Mouse (Mus musculus): ENCODE measurements around the gene Dgke. TPM values are rescaled to one million over a fixed set of nuclear protein-coding genes. Genes with fewer than 3 reads are reported as not detected.

Gene Dgke
- polyA plus RNA-seq, 1 experiment from 2014 or later, result 1.9 TPM

DNA sequence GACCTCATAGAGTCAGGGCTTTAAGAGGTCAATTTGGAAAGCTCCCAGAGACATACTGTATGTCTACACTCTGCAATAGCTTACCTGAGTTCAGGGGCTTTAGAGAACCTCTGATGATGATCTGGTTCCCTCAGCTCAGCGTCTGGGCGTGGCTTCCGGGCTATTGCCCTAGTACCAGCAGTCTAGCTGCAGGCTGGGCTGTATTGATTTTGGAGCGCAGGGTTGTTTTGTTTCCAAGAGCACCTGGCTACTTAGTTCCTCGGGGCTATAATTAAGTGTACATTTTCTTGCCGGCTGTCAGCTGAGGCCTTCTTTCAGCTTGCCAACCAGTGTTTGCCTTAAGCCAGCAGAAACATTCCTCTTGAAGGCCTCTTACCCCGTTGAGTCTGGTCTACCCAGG is 57.2 kb downstream of the Dgke start:
- H3K4me3 ChIP-seq (ENCODE audit: low read depth, low read length), result no peak overlapping the region
- WGBS, result 82% methylated on average over 7 of the region's 7 CpGs
- H3K4me1 ChIP-seq (replicated peaks; ENCODE audit: control insufficient read depth, insufficient read depth, low read length), result no peaks in the 10 kb centered on the region
- no peaks in the 10 kb centered on the region for H3K9me3 ChIP-seq (ENCODE audit: control insufficient read depth, low read length)
- H3K27me3 ChIP-seq (replicated peaks; ENCODE audit: control insufficient read depth, insufficient read depth, low read length), result no peaks in the 10 kb centered on the region
- no peak overlapping the region for H3K9ac ChIP-seq (ENCODE audit: low read depth, low read length)
- no peak overlapping the region for H3K27ac ChIP-seq (ENCODE audit: low read depth, low read length)
- ATAC-seq (replicated peaks; ENCODE audit: low FRiP score) (no peak), DNase-seq (ENCODE audit: low spot score) (no peak)
- no peak overlapping the region for H3K4me2 ChIP-seq
- peaks cover 44% of the 10 kb centered on the region for H3K36me3 ChIP-seq (ENCODE audit: control insufficient read depth, insufficient read depth, low read length)

DNA sequence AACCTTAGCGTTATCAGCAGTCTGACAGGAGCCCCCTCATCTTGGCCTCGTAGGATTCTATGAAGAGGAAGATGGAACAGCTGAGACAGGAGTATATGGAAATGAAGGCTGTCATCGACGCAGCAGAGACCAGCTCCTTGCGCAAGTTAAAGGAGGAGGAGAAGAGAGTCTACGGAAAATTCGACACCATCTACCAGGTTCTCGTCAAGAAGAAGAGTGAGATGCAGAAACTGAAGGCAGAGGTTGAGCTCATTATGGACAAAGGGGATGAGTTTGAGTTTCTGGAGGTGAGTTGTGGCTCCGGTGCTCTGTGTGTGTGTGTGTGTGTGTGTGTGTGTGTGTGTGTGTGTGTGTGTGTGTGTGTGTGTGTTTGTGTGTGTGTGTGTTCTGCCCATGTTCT is 57.6 kb downstream of the Dgke start:
- WGBS, result 81% methylated on average over 9 of the region's 9 CpGs
- Histone ChIP-seq H3K9me3 (ENCODE audit: control insufficient read depth, low read length) (no peaks in the 10 kb centered on the region), H3K36me3 (ENCODE audit: control insufficient read depth, insufficient read depth, low read length) (peaks cover 44% of the 10 kb centered on the region), H3K4me1 (replicated peaks; ENCODE audit: control insufficient read depth, insufficient read depth, low read length) (no peaks in the 10 kb centered on the region), H3K27me3 (replicated peaks; ENCODE audit: control insufficient read depth, insufficient read depth, low read length) (no peaks in the 10 kb centered on the region), H3K4me3 (ENCODE audit: low read depth, low read length) (no peak overlapping the region), H3K27ac (ENCODE audit: low read depth, low read length) (no peak overlapping the region), H3K4me2 (no peak overlapping the region), H3K9ac (ENCODE audit: low read depth, low read length) (no peak overlapping the region)
- no peak for DNase-seq (ENCODE audit: low spot score)
- no peak for ATAC-seq (replicated peaks; ENCODE audit: low FRiP score)

DNA sequence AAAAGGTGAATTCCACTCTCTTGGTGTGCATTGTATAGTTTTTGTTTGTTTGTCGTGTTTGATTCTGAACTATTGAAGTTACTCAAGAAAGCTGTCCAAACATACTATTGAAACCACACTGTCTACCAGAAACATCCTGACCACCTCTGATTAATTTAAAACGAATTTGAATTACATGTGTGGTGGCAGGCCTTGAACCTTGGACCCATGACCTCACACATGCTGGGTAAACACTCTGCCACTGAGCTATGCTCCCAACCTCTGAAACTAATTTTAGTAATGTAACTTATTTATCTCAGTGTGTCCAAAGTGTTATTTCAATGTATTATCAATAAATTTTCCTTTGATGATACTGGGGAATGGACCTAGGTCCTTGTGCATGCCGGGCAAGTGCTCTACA is 59.1 kb downstream of the Dgke start:
- 85% methylated on average over 3 of the region's 3 CpGs for WGBS
- Histone ChIP-seq H3K4me1 (replicated peaks; ENCODE audit: control insufficient read depth, insufficient read depth, low read length) (peaks cover 11% of the 10 kb centered on the region), H3K36me3 (ENCODE audit: control insufficient read depth, insufficient read depth, low read length) (peaks cover 34% of the 10 kb centered on the region), H3K9ac (ENCODE audit: low read depth, low read length) (no peak overlapping the region), H3K27me3 (replicated peaks; ENCODE audit: control insufficient read depth, insufficient read depth, low read length) (no peaks in the 10 kb centered on the region), H3K9me3 (ENCODE audit: control insufficient read depth, low read length) (no peaks in the 10 kb centered on the region), H3K4me2 (no peak overlapping the region), H3K27ac (ENCODE audit: low read depth, low read length) (no peak overlapping the region), H3K4me3 (ENCODE audit: low read depth, low read length) (no peak overlapping the region)
- DNase-seq (ENCODE audit: low spot score), result no peak
- no peak for ATAC-seq (replicated peaks; ENCODE audit: low FRiP score)

DNA sequence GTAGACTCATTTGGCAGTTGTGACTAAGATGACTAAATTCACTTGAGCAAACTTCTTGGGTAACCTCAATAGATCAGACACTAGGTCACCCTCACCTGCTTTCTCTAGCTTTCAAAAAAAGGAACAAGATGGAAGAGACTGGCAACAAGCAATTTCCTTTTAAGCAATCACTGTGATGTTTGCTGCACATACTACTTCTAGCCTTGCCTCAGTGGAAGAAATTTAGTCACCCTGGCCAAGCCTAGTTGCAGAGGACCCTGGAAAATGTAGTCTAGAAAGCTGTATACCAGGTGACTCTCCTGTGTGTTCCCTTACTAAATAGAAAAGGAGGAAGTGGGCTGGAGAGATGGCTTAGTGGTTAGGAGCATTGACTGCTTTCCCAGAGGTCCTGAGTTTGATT is 60.2 kb downstream of the Dgke start:
- no peak for DNase-seq (ENCODE audit: low spot score)
- Histone ChIP-seq H3K27ac (ENCODE audit: low read depth, low read length) (no peak overlapping the region), H3K9me3 (ENCODE audit: control insufficient read depth, low read length) (no peaks in the 10 kb centered on the region), H3K27me3 (replicated peaks; ENCODE audit: control insufficient read depth, insufficient read depth, low read length) (no peaks in the 10 kb centered on the region), H3K4me1 (replicated peaks; ENCODE audit: control insufficient read depth, insufficient read depth, low read length) (peaks cover 16% of the 10 kb centered on the region), H3K4me2 (no peak overlapping the region), H3K9ac (ENCODE audit: low read depth, low read length) (no peak overlapping the region), H3K36me3 (ENCODE audit: control insufficient read depth, insufficient read depth, low read length) (peaks cover 26% of the 10 kb centered on the region), H3K4me3 (ENCODE audit: low read depth, low read length) (no peak overlapping the region)
- ATAC-seq (replicated peaks; ENCODE audit: low FRiP score), result no peak

DNA sequence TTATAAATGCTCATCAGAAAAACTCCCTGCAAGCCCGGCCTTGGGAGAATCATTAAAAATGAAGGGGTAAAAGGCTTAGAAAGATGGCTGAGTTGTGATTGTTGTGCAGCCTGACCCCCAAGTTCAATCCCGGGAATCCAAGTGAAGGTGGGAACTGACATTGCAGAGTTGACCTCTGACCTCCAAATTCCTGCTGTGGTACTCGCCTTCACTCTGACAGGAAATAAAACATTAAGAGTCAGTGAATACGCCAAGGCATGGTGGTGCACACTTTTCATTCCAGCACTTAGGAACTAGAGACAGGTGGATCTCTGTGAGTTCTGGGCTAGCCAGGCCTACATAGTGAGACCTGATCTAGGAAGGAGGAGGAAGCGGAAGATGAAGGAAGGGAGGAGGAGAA is 61.2 kb downstream of the Dgke start:
- H3K4me1 ChIP-seq (replicated peaks; ENCODE audit: control insufficient read depth, insufficient read depth, low read length), result peaks cover 19% of the 10 kb centered on the region
- no peak overlapping the region for H3K9ac ChIP-seq (ENCODE audit: low read depth, low read length)
- no peak overlapping the region for H3K27ac ChIP-seq (ENCODE audit: low read depth, low read length)
- no peak overlapping the region for H3K4me3 ChIP-seq (ENCODE audit: low read depth, low read length)
- no peak for DNase-seq (ENCODE audit: low spot score)
- H3K36me3 ChIP-seq (ENCODE audit: control insufficient read depth, insufficient read depth, low read length), result peaks cover 19% of the 10 kb centered on the region; the same call in 1 of the 2 replicates
- ATAC-seq (replicated peaks; ENCODE audit: low FRiP score), result no peak
- 69% methylated on average over 5 of the region's 5 CpGs for WGBS
- H3K9me3 ChIP-seq (ENCODE audit: control insufficient read depth, low read length), result no peaks in the 10 kb centered on the region
- no peaks in the 10 kb centered on the region for H3K27me3 ChIP-seq (replicated peaks; ENCODE audit: control insufficient read depth, insufficient read depth, low read length)
- no peak overlapping the region for H3K4me2 ChIP-seq

DNA sequence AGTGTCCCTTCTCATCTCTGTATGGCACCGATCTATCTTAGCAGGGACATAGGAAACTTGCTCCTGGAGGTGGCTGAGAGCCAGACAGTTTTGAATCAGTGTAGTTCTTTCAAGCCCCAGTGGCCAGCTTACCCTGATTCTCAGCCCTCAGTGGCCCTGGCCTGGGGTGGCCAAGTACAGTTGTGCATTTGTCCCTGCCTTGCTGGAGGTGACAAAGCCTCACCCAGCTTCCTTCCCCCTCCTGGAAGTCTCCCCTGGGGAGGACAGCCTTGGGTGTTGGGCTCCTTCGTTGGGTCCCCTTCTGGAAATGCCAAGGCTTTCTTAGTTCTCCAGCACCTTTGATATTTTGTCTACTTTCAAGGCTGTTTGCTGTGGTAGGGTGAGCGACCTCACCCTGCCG is 62.9 kb downstream of the Dgke start:
- H3K36me3 ChIP-seq (ENCODE audit: control insufficient read depth, insufficient read depth, low read length), result peaks cover 14% of the 10 kb centered on the region; the same call in 1 of the 2 replicates
- H3K27ac ChIP-seq (ENCODE audit: low read depth, low read length), result peak overlapping the region; percentile 20; the same call in 1 of the 2 replicates
- peak overlapping the region; percentile 78 for H3K4me2 ChIP-seq
- H3K4me3 ChIP-seq (ENCODE audit: low read depth, low read length), result peak overlapping the region; percentile 28; the same call in 1 of the 2 replicates
- DNase-seq (ENCODE audit: low spot score) (no peak), ATAC-seq (replicated peaks; ENCODE audit: low FRiP score) (no peak)
- H3K4me1 ChIP-seq (replicated peaks; ENCODE audit: control insufficient read depth, insufficient read depth, low read length), result peaks cover 19% of the 10 kb centered on the region
- WGBS, result 70% methylated on average over 4 of the region's 4 CpGs
- H3K27me3 ChIP-seq (replicated peaks; ENCODE audit: control insufficient read depth, insufficient read depth, low read length), result no peaks in the 10 kb centered on the region
- H3K9me3 ChIP-seq (ENCODE audit: control insufficient read depth, low read length), result no peaks in the 10 kb centered on the region
- H3K9ac ChIP-seq (ENCODE audit: low read depth, low read length), result no peak overlapping the region

DNA sequence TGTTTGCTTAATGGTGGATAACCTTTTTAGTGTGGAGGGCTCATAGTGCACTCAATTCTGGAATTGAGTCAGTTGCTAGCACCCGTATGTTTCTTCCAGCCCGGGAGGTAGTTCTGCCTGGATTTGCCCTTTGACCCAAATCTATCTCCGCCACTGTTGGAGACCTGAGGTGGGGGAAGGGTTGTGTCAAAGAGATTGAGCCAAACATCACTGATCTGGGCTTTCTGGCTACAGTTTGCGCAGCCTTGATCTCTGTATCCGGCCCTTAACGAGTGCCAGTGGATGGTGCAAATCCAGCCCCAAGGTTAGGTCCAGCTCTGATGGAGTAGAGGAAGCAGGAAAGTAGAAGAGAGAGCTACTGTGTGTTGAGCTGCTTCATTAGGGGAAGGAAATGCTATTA is 63.6 kb downstream of the Dgke start:
- Histone ChIP-seq H3K27me3 (replicated peaks; ENCODE audit: control insufficient read depth, insufficient read depth, low read length) (no peaks in the 10 kb centered on the region), H3K36me3 (ENCODE audit: control insufficient read depth, insufficient read depth, low read length) (peaks cover 14% of the 10 kb centered on the region; the same call in 1 of the 2 replicates), H3K9me3 (ENCODE audit: control insufficient read depth, low read length) (no peaks in the 10 kb centered on the region), H3K4me1 (replicated peaks; ENCODE audit: control insufficient read depth, insufficient read depth, low read length) (peaks cover 19% of the 10 kb centered on the region), H3K9ac (ENCODE audit: low read depth, low read length) (peak overlapping the region; percentile 46), H3K4me2 (peak overlapping the region; percentile 78), H3K4me3 (ENCODE audit: low read depth, low read length) (peak overlapping the region; percentile 28), H3K27ac (ENCODE audit: low read depth, low read length) (peak overlapping the region; percentile 87)
- WGBS, result 38% methylated on average over 6 of the region's 6 CpGs
- DNase-seq (ENCODE audit: low spot score) (no peak), ATAC-seq (replicated peaks; ENCODE audit: low FRiP score) (no peak)

DNA sequence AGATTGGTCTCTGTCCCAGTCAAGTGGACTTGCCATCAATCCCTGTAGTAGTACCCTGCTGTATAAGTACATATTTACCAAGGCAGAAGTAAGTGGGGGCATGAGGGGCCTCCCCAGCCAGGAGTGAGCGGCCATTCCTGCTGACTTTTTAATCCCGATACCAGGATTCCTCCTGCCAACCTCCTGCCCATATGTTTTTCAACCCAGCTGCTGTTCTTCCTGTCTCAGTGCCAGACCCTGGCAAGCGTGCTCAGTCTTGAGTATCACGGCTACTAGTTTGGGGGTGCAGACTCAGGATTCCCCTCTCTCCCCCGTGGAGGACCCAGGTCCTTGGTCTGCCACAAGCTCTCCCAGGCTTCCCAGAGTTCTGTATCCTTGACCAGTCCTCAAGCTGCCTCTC is 64.0 kb downstream of the Dgke start:
- Histone ChIP-seq H3K4me2 (peak overlapping the region; percentile 78), H3K27me3 (replicated peaks; ENCODE audit: control insufficient read depth, insufficient read depth, low read length) (no peaks in the 10 kb centered on the region), H3K4me3 (ENCODE audit: low read depth, low read length) (peak overlapping the region; percentile 28), H3K36me3 (ENCODE audit: control insufficient read depth, insufficient read depth, low read length) (peaks cover 14% of the 10 kb centered on the region; the same call in 1 of the 2 replicates), H3K9ac (ENCODE audit: low read depth, low read length) (peak overlapping the region; percentile 46), H3K9me3 (ENCODE audit: control insufficient read depth, low read length) (no peaks in the 10 kb centered on the region), H3K4me1 (replicated peaks; ENCODE audit: control insufficient read depth, insufficient read depth, low read length) (peaks cover 19% of the 10 kb centered on the region), H3K27ac (ENCODE audit: low read depth, low read length) (peak overlapping the region; percentile 87)
- WGBS, result 76% methylated on average over 5 of the region's 5 CpGs
- DNase-seq (ENCODE audit: low spot score), result no peak
- ATAC-seq (replicated peaks; ENCODE audit: low FRiP score), result no peak

DNA sequence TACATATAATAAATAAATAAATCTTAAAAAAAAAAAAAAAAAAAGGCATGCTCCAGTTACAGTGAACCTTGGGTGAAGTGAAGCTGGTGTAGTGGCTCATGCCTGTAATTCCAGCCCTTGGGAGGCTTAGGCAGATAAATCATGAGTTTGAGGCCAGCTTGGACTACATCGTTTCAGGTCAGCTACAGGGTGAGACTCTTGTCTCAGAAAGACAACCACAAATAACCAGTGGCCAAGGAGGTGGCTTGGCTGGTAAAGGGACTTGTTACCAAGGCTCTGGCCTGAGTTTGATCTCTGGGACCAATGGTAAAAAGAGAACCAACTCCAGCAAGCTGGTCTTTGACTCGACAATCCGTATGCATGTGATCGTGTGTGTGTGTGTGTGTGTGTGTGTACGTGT is 64.6 kb downstream of the Dgke start:
- H3K9ac ChIP-seq (ENCODE audit: low read depth, low read length), result 0 out of 2 replicates have a peak overlapping the region, but pooled peaks have one; percentile 37
- peaks cover 19% of the 10 kb centered on the region for H3K4me1 ChIP-seq (replicated peaks; ENCODE audit: control insufficient read depth, insufficient read depth, low read length)
- 80% methylated on average over 5 of the region's 5 CpGs for WGBS
- H3K9me3 ChIP-seq (ENCODE audit: control insufficient read depth, low read length), result no peaks in the 10 kb centered on the region
- H3K27me3 ChIP-seq (replicated peaks; ENCODE audit: control insufficient read depth, insufficient read depth, low read length), result no peaks in the 10 kb centered on the region
- H3K27ac ChIP-seq (ENCODE audit: low read depth, low read length), result peak overlapping the region; percentile 35; the same call in 1 of the 2 replicates
- H3K4me3 ChIP-seq (ENCODE audit: low read depth, low read length), result no peak overlapping the region; the same call in 1 of the 2 replicates
- peak overlapping the region; percentile 78 for H3K4me2 ChIP-seq
- peaks cover 11% of the 10 kb centered on the region; the same call in 1 of the 2 replicates for H3K36me3 ChIP-seq (ENCODE audit: control insufficient read depth, insufficient read depth, low read length)
- no peak for ATAC-seq (replicated peaks; ENCODE audit: low FRiP score)
- no peak for DNase-seq (ENCODE audit: low spot score)

All from liver, embryonic 11.5 days (tissue).